Mouse (Mus musculus) lung, postnatal 0 days (tissue): Measurements from ENCODE around the gene Susd6. TPM values are rescaled to one million over a fixed set of nuclear protein-coding genes. Genes with fewer than 3 reads are reported as not detected.

Experiments used
- ATAC-seq: fragments of 200-750 bp; cut with Nextera tagmentation; 2 replicates; pipeline ENCODE4 v1.8.0; 2017; ENCODE audit warnings: moderate library complexity
- DNase-seq: peaks from one replicate; pipeline ENCODE4 v3.0.0-alpha.2; 2016; ENCODE audit warnings: low spot score
- H3K27ac ChIP-seq: fragments of 300-500 bp; sonication (generic); 2 replicates; pipeline ENCODE4 v1.5.1; 2014; ENCODE audit warnings: antibody characterized with exemption, mild to moderate bottlenecking, low read length, mixed read lengths
- H3K27me3 ChIP-seq: fragments of 300-500 bp; sonication (generic); replicated peaks from 2 replicates; pipeline ENCODE4 v1.6.1; 2014; ENCODE audit warnings: low read length, mixed read lengths; ENCODE audit not compliant: insufficient read depth
- H3K36me3 ChIP-seq: fragments of 300-500 bp; sonication (generic); 2 replicates; pipeline ENCODE4 v1.6.1; 2014; ENCODE audit warnings: low read length, mixed read lengths; ENCODE audit not compliant: insufficient read depth
- H3K4me1 ChIP-seq: fragments of 300-500 bp; sonication (generic); 2 replicates; pipeline ENCODE4 v1.6.1; 2014; ENCODE audit warnings: antibody characterized with exemption, low read depth, low read length, mixed read lengths; ENCODE audit not compliant: insufficient read depth
- H3K4me2 ChIP-seq: fragments of 300-500 bp; sonication (generic); replicated peaks from 2 replicates; pipeline ENCODE4 v1.6.1; 2014; ENCODE audit warnings: low read depth, mild to moderate bottlenecking, low read length, moderate library complexity, mixed read lengths
- H3K4me3 ChIP-seq: fragments of 300-500 bp; sonication (generic); 2 replicates; pipeline ENCODE4 v1.5.1; 2014; ENCODE audit warnings: low read depth, low read length
- H3K9ac ChIP-seq: fragments of 300-500 bp; sonication (generic); replicated peaks from 2 replicates; pipeline ENCODE4 v1.6.1; 2014; ENCODE audit warnings: low read depth, mild to moderate bottlenecking
- H3K9me3 ChIP-seq: fragments of 300-500 bp; sonication (generic); 2 replicates; pipeline ENCODE4 v1.6.1; 2016; ENCODE audit warnings: low read length, mixed read lengths
- CTCF ChIP-seq: IDR thresholded peaks from 2 replicates; pipeline ENCODE4 v1.5.1; 2016; ENCODE audit warnings: antibody characterized with exemption, mild to moderate bottlenecking
- EP300 ChIP-seq: IDR thresholded peaks from 2 replicates; pipeline ENCODE4 v1.6.1; 2016; ENCODE audit warnings: antibody characterized with exemption, mild to moderate bottlenecking, control low read depth
- WGBS: fragments of 180-500 bp; shearing (Covaris S2); extraction: QIAGEN DNeasy Blood & Tissue Kit; methylation state at CpG from one replicate; pipeline ENCODE4 v1.1.7; 2014; 5-methylcytosine and 5-hydroxymethylcytosine counted together
- polyA plus RNA-seq: library from polyadenylated mRNA; unstranded; fragments of >200 nt; fragmentation: Nextera tagmentation; extraction: Ambion mirVana; gene quantifications from 2 replicates; pipeline ENCODE4 v1.2.1, GENCODE M21; 2015

Susd6 gene
- polyA plus RNA-seq, 1 experiment from 2014 or later: 26.5 TPM

GRCm38 (mm10) chr12:80807451-80808085 lies 17.3 kb downstream of the Susd6 start:
- Histone ChIP-seq H3K4me2 (no peak overlapping the region), H3K4me1 (peaks cover 25% of the 10 kb centered on the region), H3K27me3 (no peaks in the 10 kb centered on the region), H3K36me3 (no peaks in the 10 kb centered on the region), H3K4me3 (no peak overlapping the region), H3K9ac (no peak overlapping the region), H3K27ac (no peak overlapping the region), H3K9me3 (no peaks in the 10 kb centered on the region)
- 68% methylated on average over 2 of the region's 2 CpGs for WGBS
- ATAC-seq: no peak
- DNase-seq: no peak
- TF ChIP-seq CTCF: no peak
- no peak for TF ChIP-seq EP300

GRCm38 (mm10) chr12:80810005-80810404 lies 19.7 kb downstream of the Susd6 start:
- TF ChIP-seq CTCF (no peak), EP300 (no peak)
- Histone ChIP-seq H3K4me3 (no peak overlapping the region), H3K4me2 (no peak overlapping the region), H3K9me3 (no peaks in the 10 kb centered on the region), H3K9ac (no peak overlapping the region), H3K27ac (no peak overlapping the region), H3K36me3 (no peaks in the 10 kb centered on the region), H3K27me3 (no peaks in the 10 kb centered on the region), H3K4me1 (peaks cover 23% of the 10 kb centered on the region)
- WGBS: 40% methylated on average over 2 of the region's 2 CpGs
- DNase-seq (no peak), ATAC-seq (no peak)

GRCm38 (mm10) chr12:80811646-80812509 lies 21.6 kb downstream of the Susd6 start:
- ATAC-seq: no peak

GRCm38 (mm10) chr12:80812510-80812820 lies 22.2 kb downstream of the Susd6 start:
- WGBS: 71% methylated on average over 1 of the region's 1 CpGs
- ATAC-seq: no peak
- Histone ChIP-seq H3K27ac (0 out of 2 replicates have a peak overlapping the region, but pooled peaks have one; percentile 61), H3K36me3 (no peaks in the 10 kb centered on the region), H3K9ac (no peak overlapping the region), H3K4me2 (no peak overlapping the region), H3K4me3 (no peak overlapping the region), H3K9me3 (no peaks in the 10 kb centered on the region), H3K27me3 (no peaks in the 10 kb centered on the region), H3K4me1 (peaks cover 40% of the 10 kb centered on the region)
- no peak for DNase-seq
- TF ChIP-seq EP300 (no peak), CTCF (no peak)

More at GRCm38 (mm10) chr12:80811646-80812509, 21.6 kb downstream of the Susd6 start:
- peaks cover 35% of the 10 kb centered on the region for H3K4me1 ChIP-seq
- no peak overlapping the region for H3K4me2 ChIP-seq
- H3K27me3 ChIP-seq: no peaks in the 10 kb centered on the region
- peak; percentile 55 for DNase-seq
- no peaks in the 10 kb centered on the region for H3K36me3 ChIP-seq
- H3K4me3 ChIP-seq: no peak overlapping the region
- H3K27ac ChIP-seq: 0 out of 2 replicates have a peak overlapping the region, but pooled peaks have one; percentile 23
- H3K9me3 ChIP-seq: no peaks in the 10 kb centered on the region
- TF ChIP-seq EP300 (no peak), CTCF (no peak)
- WGBS: 30% methylated on average over 6 of the region's 6 CpGs
- H3K9ac ChIP-seq: no peak overlapping the region

GRCm38 (mm10) chr12:80813456-80813855 lies 23.1 kb downstream of the Susd6 start:
- H3K9ac ChIP-seq: no peak overlapping the region
- H3K27ac ChIP-seq: no peak overlapping the region
- ATAC-seq (no peak), DNase-seq (no peak)
- H3K9me3 ChIP-seq: no peaks in the 10 kb centered on the region
- peaks cover 43% of the 10 kb centered on the region for H3K4me1 ChIP-seq
- no peak overlapping the region for H3K4me3 ChIP-seq
- 86% methylated on average over 2 of the region's 2 CpGs for WGBS
- H3K4me2 ChIP-seq: no peak overlapping the region
- no peaks in the 10 kb centered on the region for H3K36me3 ChIP-seq
- TF ChIP-seq EP300: no peak
- TF ChIP-seq CTCF: no peak
- no peaks in the 10 kb centered on the region for H3K27me3 ChIP-seq

GRCm38 (mm10) chr12:80813872-80814271 lies 23.6 kb downstream of the Susd6 start:
- Histone ChIP-seq H3K4me2 (no peak overlapping the region), H3K9ac (no peak overlapping the region), H3K27ac (no peak overlapping the region), H3K4me1 (peaks cover 46% of the 10 kb centered on the region), H3K36me3 (no peaks in the 10 kb centered on the region), H3K27me3 (no peaks in the 10 kb centered on the region), H3K4me3 (no peak overlapping the region), H3K9me3 (no peaks in the 10 kb centered on the region)
- no peak for DNase-seq
- WGBS: 87% methylated on average over 4 of the region's 4 CpGs
- no peak for TF ChIP-seq EP300
- no peak for TF ChIP-seq CTCF
- no peak for ATAC-seq
